Mouse (Mus musculus): ENCODE data around the gene Izumo4.
A peak's percentile ranks its signal among the peaks of the same experiment; 100 is the strongest.

The Izumo4 gene

GRCm38 (mm10) chr10:80687850-80688249 lies 14.1 kb upstream of the Izumo4 start:
- DNase-seq: peak; percentile 76

GRCm38 (mm10) chr10:80692249-80693165 lies 9.5 kb upstream of the Izumo4 start:
- DNase-seq: no peak

GRCm38 (mm10) chr10:80693401-80694045 lies 8.5 kb upstream of the Izumo4 start:
- DNase-seq: no peak

- DNase-seq: no peak
These were observed 7.6 kb upstream of the Izumo4 start for GRCm38 (mm10) chr10:80694159-80694938.

- DNase-seq: no peak
These were observed 6.8 kb upstream of the Izumo4 start for GRCm38 (mm10) chr10:80695186-80695585.

GRCm38 (mm10) chr10:80695801-80696501 lies 6.0 kb upstream of the Izumo4 start:
- no peak for DNase-seq

- DNase-seq: no peak
These were observed 5.2 kb upstream of the Izumo4 start for GRCm38 (mm10) chr10:80696502-80697392.

- DNase-seq: no peak
These were observed 4.6 kb upstream of the Izumo4 start for GRCm38 (mm10) chr10:80697393-80697787.

- no peak for DNase-seq
These were observed 4.2 kb upstream of the Izumo4 start for GRCm38 (mm10) chr10:80697812-80698211.

GRCm38 (mm10) chr10:80698605-80699004 lies 3.4 kb upstream of the Izumo4 start:
- peak; percentile 54 for DNase-seq

GRCm38 (mm10) chr10:80700038-80700504 lies 1.9 kb upstream of the Izumo4 start:
- peak; percentile 59 for DNase-seq

GRCm38 (mm10) chr10:80700732-80701131 lies 1.3 kb upstream of the Izumo4 start:
- peak; percentile 47 for DNase-seq

- peak; percentile 98 for DNase-seq
These were observed 779 bp downstream of the Izumo4 start for GRCm38 (mm10) chr10:80702536-80703390.

GRCm38 (mm10) chr10:80703643-80704042 lies 1.7 kb downstream of the Izumo4 start:
- DNase-seq: peak; percentile 75

GRCm38 (mm10) chr10:80704418-80704817 lies 2.4 kb downstream of the Izumo4 start:
- peak; percentile 66 for DNase-seq

- peak; percentile 55 for DNase-seq
These were observed 3.0 kb downstream of the Izumo4 start for GRCm38 (mm10) chr10:80705033-80705432.

GRCm38 (mm10) chr10:80705479-80705878 lies 3.5 kb downstream of the Izumo4 start:
- DNase-seq: no peak

GRCm38 (mm10) chr10:80710834-80711233 lies 8.8 kb downstream of the Izumo4 start:
- no peak for DNase-seq

GRCm38 (mm10) chr10:80717281-80717680 lies 15.3 kb downstream of the Izumo4 start:
- DNase-seq: no peak

- no peak for DNase-seq
These were observed 25.6 kb downstream of the Izumo4 start for GRCm38 (mm10) chr10:80727369-80728127.
